Mouse (Mus musculus) forebrain, embryonic 10.5 days (tissue): ENCODE results near the gene Taok2. TPM values are rescaled to one million over a fixed set of nuclear protein-coding genes. Genes with fewer than 3 reads are reported as not detected.

Source experiments
- DNase-seq: peaks from one replicate; pipeline ENCODE4 v3.0.0-alpha.2; 2017; ENCODE audit warnings: low spot score; ENCODE audit errors: extremely low spot score
- H3K27ac ChIP-seq: fragments of 300-500 bp; sonication (generic); 2 replicates; pipeline ENCODE4 v1.5.1; 2016; ENCODE audit warnings: mild to moderate bottlenecking
- H3K27me3 ChIP-seq: fragments of 300-500 bp; sonication (generic); 2 replicates; pipeline ENCODE4 v1.6.1; 2016; ENCODE audit warnings: mild to moderate bottlenecking; ENCODE audit not compliant: poor library complexity, severe bottlenecking
- H3K36me3 ChIP-seq: fragments of 300-500 bp; sonication (generic); replicated peaks from 2 replicates; pipeline ENCODE4 v1.6.1; 2016; ENCODE audit warnings: mild to moderate bottlenecking, moderate library complexity
- H3K4me1 ChIP-seq: fragments of 300-500 bp; sonication (generic); 2 replicates; pipeline ENCODE4 v1.6.1; 2016
- H3K4me3 ChIP-seq: fragments of 300-500 bp; sonication (generic); 2 replicates; pipeline ENCODE4 v1.5.1; 2016; ENCODE audit warnings: mild to moderate bottlenecking, moderate library complexity
- H3K9me3 ChIP-seq: fragments of 300-500 bp; sonication (generic); 2 replicates; pipeline ENCODE4 v1.6.1; 2016; ENCODE audit warnings: mild to moderate bottlenecking, moderate library complexity
- WGBS: fragments of 180-500 bp; shearing (Covaris S2); methylation state at CpG from one replicate; pipeline ENCODE4 v1.1.7; 2016; 5-methylcytosine and 5-hydroxymethylcytosine counted together
- polyA plus RNA-seq: library from polyadenylated mRNA; unstranded; fragments of >200 nt; fragmentation: Nextera tagmentation; extraction: Ambion mirVana; gene quantifications from 2 replicates; pipeline ENCODE4 v1.2.1, GENCODE M21; 2016

Taok2 gene
- polyA plus RNA-seq, 1 experiment from 2014 or later = 54.1 TPM

GRCm38 (mm10) chr7:126898102-126898990 lies 13.8 kb upstream of the Taok2 start:
- peak; percentile 98 for DNase-seq
- H3K27me3 ChIP-seq = no peaks in the 10 kb centered on the region
- no peaks in the 10 kb centered on the region for H3K9me3 ChIP-seq
- peak overlapping the region; percentile 90 for H3K27ac ChIP-seq
- peaks cover 23% of the 10 kb centered on the region for H3K4me1 ChIP-seq
- H3K4me3 ChIP-seq = peak overlapping the region; percentile 70
- no peaks in the 10 kb centered on the region for H3K36me3 ChIP-seq
- WGBS = 12% methylated on average over 37 of the region's 37 CpGs

- 26% methylated on average over 16 of the region's 16 CpGs for WGBS
- no peak for DNase-seq
Observed at GRCm38 (mm10) chr7:126897390-126898101, 13.0 kb upstream of the Taok2 start.

GRCm38 (mm10) chr7:126896912-126897311 lies 12.4 kb upstream of the Taok2 start:
- peaks cover under 1% of the 10 kb centered on the region; the same call in 1 of the 2 replicates for H3K36me3 ChIP-seq
- H3K9me3 ChIP-seq = no peaks in the 10 kb centered on the region
- H3K4me1 ChIP-seq = peaks cover 23% of the 10 kb centered on the region
- H3K27me3 ChIP-seq = no peaks in the 10 kb centered on the region
- H3K4me3 ChIP-seq = peak overlapping the region; percentile 16; the same call in 1 of the 2 replicates
- DNase-seq = no peak
- 81% methylated on average over 5 of the region's 5 CpGs for WGBS
- 0 out of 2 replicates have a peak overlapping the region, but pooled peaks have one; percentile 30 for H3K27ac ChIP-seq

More at GRCm38 (mm10) chr7:126897390-126898101, 13.0 kb upstream of the Taok2 start:
- Histone ChIP-seq H3K36me3 (no peaks in the 10 kb centered on the region), H3K9me3 (no peaks in the 10 kb centered on the region), H3K27ac (peak overlapping the region; percentile 90), H3K4me3 (peak overlapping the region; percentile 70), H3K4me1 (peaks cover 23% of the 10 kb centered on the region), H3K27me3 (no peaks in the 10 kb centered on the region)

- Histone ChIP-seq H3K27ac (no peak overlapping the region), H3K9me3 (no peaks in the 10 kb centered on the region), H3K36me3 (peaks cover 22% of the 10 kb centered on the region), H3K4me1 (peaks cover 13% of the 10 kb centered on the region), H3K27me3 (no peaks in the 10 kb centered on the region), H3K4me3 (no peak overlapping the region)
- WGBS = 50% methylated on average over 7 of the region's 7 CpGs
- no peak for DNase-seq
Observed at GRCm38 (mm10) chr7:126888852-126889251, 4.3 kb upstream of the Taok2 start.

GRCm38 (mm10) chr7:126887281-126887680 lies 2.8 kb upstream of the Taok2 start:
- H3K9me3 ChIP-seq = no peaks in the 10 kb centered on the region
- DNase-seq = no peak
- H3K27me3 ChIP-seq = no peaks in the 10 kb centered on the region
- peaks cover 22% of the 10 kb centered on the region for H3K36me3 ChIP-seq
- H3K27ac ChIP-seq = no peak overlapping the region
- no peak overlapping the region for H3K4me3 ChIP-seq
- WGBS = 94% methylated on average over 5 of the region's 5 CpGs
- peaks cover 29% of the 10 kb centered on the region for H3K4me1 ChIP-seq

GRCm38 (mm10) chr7:126883731-126884181 lies 747 bp downstream of the Taok2 start:
- Histone ChIP-seq H3K27ac (peak overlapping the region; percentile 93), H3K27me3 (no peaks in the 10 kb centered on the region), H3K9me3 (no peaks in the 10 kb centered on the region), H3K36me3 (peaks cover 39% of the 10 kb centered on the region), H3K4me1 (peaks cover 49% of the 10 kb centered on the region), H3K4me3 (peak overlapping the region; percentile 84)
- no peak for DNase-seq
- whole genome bisulfite sequencing = under 1% methylated on average over 15 of the region's 15 CpGs

GRCm38 (mm10) chr7:126881040-126881439 lies 3.5 kb downstream of the Taok2 start:
- no peak for DNase-seq
- Histone ChIP-seq H3K27me3 (no peaks in the 10 kb centered on the region), H3K9me3 (no peaks in the 10 kb centered on the region), H3K4me3 (peak overlapping the region; percentile 84), H3K4me1 (peaks cover 49% of the 10 kb centered on the region), H3K27ac (0 out of 2 replicates have a peak overlapping the region, but pooled peaks have one; percentile 75), H3K36me3 (peaks cover 66% of the 10 kb centered on the region)
- 83% methylated on average over 6 of the region's 6 CpGs for WGBS

- Histone ChIP-seq H3K9me3 (no peaks in the 10 kb centered on the region), H3K27ac (no peak overlapping the region), H3K4me3 (no peak overlapping the region), H3K4me1 (peaks cover 19% of the 10 kb centered on the region), H3K27me3 (no peaks in the 10 kb centered on the region), H3K36me3 (peaks cover 99% of the 10 kb centered on the region)
- DNase-seq = no peak
- 97% methylated on average over 1 of the region's 1 CpGs for WGBS
Observed at GRCm38 (mm10) chr7:126877239-126877638, 7.3 kb downstream of the Taok2 start.

GRCm38 (mm10) chr7:126870520-126870891 lies 14.0 kb downstream of the Taok2 start:
- Histone ChIP-seq H3K36me3 (peaks cover 100% of the 10 kb centered on the region), H3K9me3 (no peaks in the 10 kb centered on the region), H3K4me3 (no peak overlapping the region), H3K4me1 (0 out of 2 replicates have a peak, but pooled peaks cover 3% of the 10 kb centered on the region), H3K27ac (no peak overlapping the region), H3K27me3 (no peaks in the 10 kb centered on the region)
- no peak for DNase-seq
- WGBS = 91% methylated on average over 2 of the region's 2 CpGs

GRCm38 (mm10) chr7:126869780-126870519 lies 14.6 kb downstream of the Taok2 start:
- DNase-seq = no peak
- H3K4me3 ChIP-seq = no peak overlapping the region
- H3K36me3 ChIP-seq = peaks cover 100% of the 10 kb centered on the region
- no peaks in the 10 kb centered on the region for H3K27me3 ChIP-seq
- 94% methylated on average over 23 of the region's 23 CpGs for WGBS
- no peak overlapping the region for H3K27ac ChIP-seq
- H3K9me3 ChIP-seq = no peaks in the 10 kb centered on the region
- H3K4me1 ChIP-seq = 0 out of 2 replicates have a peak, but pooled peaks cover 3% of the 10 kb centered on the region

GRCm38 (mm10) chr7:126868003-126868402 lies 16.5 kb downstream of the Taok2 start:
- H3K27ac ChIP-seq = no peak overlapping the region
- DNase-seq = no peak
- no peaks in the 10 kb centered on the region for H3K27me3 ChIP-seq
- H3K4me1 ChIP-seq = peaks cover 21% of the 10 kb centered on the region
- peaks cover 100% of the 10 kb centered on the region for H3K36me3 ChIP-seq
- WGBS = 91% methylated on average over 12 of the region's 12 CpGs
- no peak overlapping the region for H3K4me3 ChIP-seq
- H3K9me3 ChIP-seq = no peaks in the 10 kb centered on the region

- Histone ChIP-seq H3K4me3 (no peak overlapping the region), H3K27ac (no peak overlapping the region), H3K4me1 (peaks cover 26% of the 10 kb centered on the region), H3K36me3 (peaks cover 97% of the 10 kb centered on the region), H3K27me3 (no peaks in the 10 kb centered on the region), H3K9me3 (no peaks in the 10 kb centered on the region)
- no peak for DNase-seq
- WGBS = 91% methylated on average over 2 of the region's 2 CpGs
Observed at GRCm38 (mm10) chr7:126867534-126867933, 17.0 kb downstream of the Taok2 start.
